Comparison of ENCODE assay signal across 8 mouse cellular contexts in the genomic region with DNA sequence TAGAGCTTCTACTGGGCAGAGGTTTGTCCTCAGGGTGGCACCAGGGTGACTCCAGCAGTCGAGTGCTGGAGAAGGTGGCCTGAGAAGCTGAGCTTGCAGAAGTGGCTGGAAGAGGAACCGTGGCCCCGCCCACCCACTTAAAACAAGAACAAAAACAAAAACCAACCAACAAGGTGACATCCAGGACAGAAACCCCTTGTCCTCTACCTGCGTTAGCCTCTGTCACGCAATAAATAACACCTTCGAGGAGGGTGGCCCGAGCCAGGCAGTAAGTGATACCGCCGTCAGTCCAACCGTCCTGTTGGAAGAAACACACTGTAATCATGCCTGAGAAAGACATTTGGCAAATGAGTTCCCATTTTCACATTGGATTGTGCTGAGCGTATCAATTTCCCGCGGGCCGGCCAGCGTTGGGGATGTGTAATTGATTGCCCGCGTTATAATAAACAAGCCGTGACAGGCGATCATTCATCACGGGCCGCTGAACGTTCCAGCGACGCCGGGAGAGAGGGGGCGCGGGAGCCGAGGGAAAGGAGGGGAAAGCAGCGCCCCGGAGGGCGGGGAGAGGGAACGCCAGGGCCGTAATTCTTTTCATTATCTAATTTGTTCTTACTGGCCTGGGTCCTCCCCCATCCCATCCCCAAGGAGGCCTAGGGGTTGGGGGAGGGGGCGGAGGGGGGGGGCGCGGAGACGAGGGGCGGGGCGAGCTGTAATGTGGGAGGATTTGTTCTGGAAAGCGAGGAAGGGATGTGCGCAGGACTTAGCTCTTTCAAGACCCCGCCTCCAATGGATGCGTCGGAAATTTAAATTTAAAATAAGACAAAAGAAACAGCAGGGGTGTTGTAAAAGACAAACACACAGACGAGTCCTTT.
DNase-seq lines count a peak whose midpoint lies in the region; ATAC-seq and TF ChIP-seq lines count a peak whose summit lies in the region.

No protein-coding gene starts in this region.

- no peak for TF ChIP-seq EP300 in lung, postnatal 0 days (IDR thresholded peaks at IDR 0.05)

- TF ChIP-seq CTCF in lung, postnatal 0 days (IDR thresholded peaks at IDR 0.05) = peak; percentile 54
- no peak for TF ChIP-seq CTCF in olfactory bulb, adult 2 months (IDR thresholded peaks at IDR 0.05; ENCODE audit: insufficient read depth, low read depth, low read length)

- peak overlapping the region; percentile 78 for H3K27ac ChIP-seq in forebrain, embryonic 14.5 days (ENCODE audit: low read depth, low read length)
- H3K27ac ChIP-seq in lung, postnatal 0 days (ENCODE audit: low read length) = peak overlapping the region; percentile 86
- no peak overlapping the region for H3K27ac ChIP-seq in olfactory bulb, adult 2 months (ENCODE audit: insufficient read depth, low read depth, low read length)

- peak; percentile 48 for DNase-seq in CD4-positive helper T cell, adult 2 months (ENCODE audit: low read depth, low spot score)
- peak; percentile 51 for DNase-seq in adrenal gland, postnatal 10 days
- peak; percentile 82 for DNase-seq in forebrain, embryonic 14.5 days (ENCODE audit: low spot score)
- DNase-seq in heart, postnatal 10 days = peak; percentile 46 to 59
- DNase-seq in kidney, postnatal 36 days = peak; percentile 72
- peak; percentile 93 for DNase-seq in lung, postnatal 0 days (ENCODE audit: low spot score)
- peak; percentile 66 for DNase-seq in thymus, postnatal 4 days

- no peaks in the 10 kb centered on the region for H3K27me3 ChIP-seq in forebrain, embryonic 14.5 days (replicated peaks; ENCODE audit: control insufficient read depth, insufficient read depth, low read length)
- 0 out of 2 replicates have a peak, but pooled peaks cover 5% of the 10 kb centered on the region for H3K27me3 ChIP-seq in lung, postnatal 0 days (replicated peaks; ENCODE audit: insufficient read depth, low read length)

- peak; percentile 83 for ATAC-seq in forebrain, embryonic 14.5 days
- peak; percentile 52 for ATAC-seq in lung, postnatal 0 days

- H3K9me3 ChIP-seq in forebrain, embryonic 14.5 days (replicated peaks; ENCODE audit: control insufficient read depth, low read length) = no peaks in the 10 kb centered on the region
- no peaks in the 10 kb centered on the region for H3K9me3 ChIP-seq in lung, postnatal 0 days (ENCODE audit: low read length)

- H3K4me2 ChIP-seq in forebrain, embryonic 14.5 days (ENCODE audit: low read length) = peak overlapping the region; percentile 83
- peak overlapping the region; percentile 51 for H3K4me2 ChIP-seq in lung, postnatal 0 days (replicated peaks; ENCODE audit: low read depth, low read length)

- no peak for TF ChIP-seq POLR2A in olfactory bulb, adult 2 months (IDR thresholded peaks at IDR 0.05; ENCODE audit: insufficient read depth, low read depth, low read length)

- H3K4me1 ChIP-seq in forebrain, embryonic 14.5 days (ENCODE audit: control insufficient read depth, insufficient read depth, low read length) = peaks cover 3% of the 10 kb centered on the region
- H3K4me1 ChIP-seq in lung, postnatal 0 days (ENCODE audit: insufficient read depth, low read depth, low read length) = peaks cover 25% of the 10 kb centered on the region
- H3K4me1 ChIP-seq in olfactory bulb, adult 2 months (ENCODE audit: control insufficient read depth, insufficient read depth, low read length) = peaks cover 14% of the 10 kb centered on the region

- under 1% methylated on average over 43 of the region's 45 CpGs for WGBS in forebrain, embryonic 14.5 days
- WGBS in lung, postnatal 0 days = under 1% methylated on average over 39 of the region's 45 CpGs
- 1% methylated on average over 45 of the region's 45 CpGs for WGBS in olfactory bulb, adult 2 months

- no peaks in the 10 kb centered on the region for H3K36me3 ChIP-seq in forebrain, embryonic 14.5 days (ENCODE audit: control insufficient read depth, insufficient read depth, low read length)
- no peaks in the 10 kb centered on the region for H3K36me3 ChIP-seq in lung, postnatal 0 days (ENCODE audit: insufficient read depth, low read length)

- peak overlapping the region; percentile 55 for H3K9ac ChIP-seq in forebrain, embryonic 14.5 days (ENCODE audit: low read length)
- 0 out of 2 replicates have a peak overlapping the region, but pooled peaks have one; percentile 6 for H3K9ac ChIP-seq in lung, postnatal 0 days (replicated peaks; ENCODE audit: low read depth)

- intact Hi-C loops in heart, postnatal 10 days (cut with DNase I) = loop anchor here (5.0 kb wide), 1 partner anchor 182 kb away; a partner anchor contains a TSS

- peak overlapping the region; percentile 37 for H3K4me3 ChIP-seq in forebrain, embryonic 14.5 days (ENCODE audit: low read depth, low read length)
- H3K4me3 ChIP-seq in lung, postnatal 0 days (ENCODE audit: low read depth, low read length) = peak overlapping the region; percentile 29
- H3K4me3 ChIP-seq in olfactory bulb, adult 2 months (ENCODE audit: insufficient read depth, low read depth, low read length) = peak overlapping the region; percentile 41
